Mouse (Mus musculus) spleen, adult 2 months (tissue): ENCODE data around the gene Ckm. TPM values are rescaled to one million over a fixed set of nuclear protein-coding genes. Genes with fewer than 3 reads are reported as not detected.

Experiments used
- DNase-seq, 2 experiments: peaks; one replicate each; pipeline versions ENCODE4 v3.0.0 to v3.0.0-alpha.2; 2012 to 2021; ENCODE audit warnings: low spot score in 2 of 2, low read depth in 1 of 2
- H3K27ac ChIP-seq: fragments of 200-500 bp; 2 replicates; pipeline ENCODE4 v1.5.1; 2012; ENCODE audit warnings: low read length, inconsistent platforms; ENCODE audit not compliant: insufficient read depth
- H3K27me3 ChIP-seq: fragments of 200-500 bp; 2 replicates; pipeline ENCODE4 v1.6.1; 2012; ENCODE audit warnings: mild to moderate bottlenecking, moderate library complexity, low read length, inconsistent platforms; ENCODE audit not compliant: control insufficient read depth, insufficient read depth
- H3K36me3 ChIP-seq: fragments of 200-500 bp; 2 replicates; pipeline ENCODE4 v1.6.1; 2012; ENCODE audit warnings: mild to moderate bottlenecking, low read length, inconsistent platforms; ENCODE audit not compliant: control insufficient read depth, insufficient read depth
- H3K4me1 ChIP-seq: fragments of 200-500 bp; 2 replicates; pipeline ENCODE4 v1.6.1; 2011; ENCODE audit warnings: inconsistent platforms; ENCODE audit not compliant: control insufficient read depth, insufficient read depth, insufficient read length
- H3K4me3 ChIP-seq: fragments of 200-500 bp; 2 replicates; pipeline ENCODE4 v1.5.1; 2011; ENCODE audit warnings: mild to moderate bottlenecking, inconsistent platforms; ENCODE audit not compliant: insufficient read depth, insufficient read length; ENCODE audit errors: extremely low read depth
- CTCF ChIP-seq: fragments of 200-500 bp; IDR thresholded peaks from 2 replicates; pipeline ENCODE4 v1.5.1; 2011; ENCODE audit warnings: mild to moderate bottlenecking, inconsistent platforms; ENCODE audit not compliant: insufficient read depth, insufficient read length, insufficient replicate concordance; ENCODE audit errors: extremely low read depth
- POLR2A ChIP-seq: fragments of 200-500 bp; IDR thresholded peaks from 2 replicates; pipeline ENCODE4 v1.6.1; 2011; ENCODE audit warnings: low read depth, low read length, inconsistent platforms
- WGBS: fragments of 180-500 bp; shearing (Covaris S2); methylation state at CpG from one replicate; pipeline ENCODE4 v1.1.7; 2018; 5-methylcytosine and 5-hydroxymethylcytosine counted together
- polyA plus RNA-seq: library from polyadenylated mRNA; depleted of rRNA; stranded (reverse); fragments of >200 nt; gene quantifications from 2 replicates; pipeline ENCODE4 v1.2.3, GENCODE M21; 2012

Ckm gene
- polyA plus RNA-seq, 1 experiment = 0.92 TPM

DNA sequence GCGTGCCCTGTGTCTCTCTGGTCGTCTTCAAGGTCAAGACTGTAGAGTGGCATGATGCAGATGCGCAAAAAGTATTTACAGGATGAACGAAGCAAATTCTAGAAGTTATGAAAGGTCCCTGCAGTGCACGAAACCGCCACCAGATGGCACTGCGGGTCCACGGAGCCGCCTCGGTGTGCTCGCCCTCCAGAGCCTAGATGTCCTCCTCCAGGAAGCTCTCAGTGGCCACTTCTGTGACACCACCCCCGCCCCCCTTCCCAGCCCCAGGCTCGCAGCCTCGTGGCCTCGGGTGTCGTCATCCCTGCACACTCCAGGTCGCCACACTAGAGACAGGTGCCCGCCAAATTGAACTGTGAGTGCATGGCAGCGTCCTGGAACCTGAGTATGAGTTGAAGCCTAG is 841 bp downstream of the Ckm start:
- TF ChIP-seq CTCF = peak; percentile 100
- no peak for TF ChIP-seq POLR2A
- H3K4me1 ChIP-seq = peaks cover 13% of the 10 kb centered on the region
- peaks cover 6% of the 10 kb centered on the region for H3K27me3 ChIP-seq
- no peaks in the 10 kb centered on the region for H3K36me3 ChIP-seq
- no peak overlapping the region for H3K27ac ChIP-seq
- WGBS = 2% methylated on average over 19 of the region's 19 CpGs
- DNase-seq = peak; percentile 57 to 75
- no peak overlapping the region for H3K4me3 ChIP-seq

DNA sequence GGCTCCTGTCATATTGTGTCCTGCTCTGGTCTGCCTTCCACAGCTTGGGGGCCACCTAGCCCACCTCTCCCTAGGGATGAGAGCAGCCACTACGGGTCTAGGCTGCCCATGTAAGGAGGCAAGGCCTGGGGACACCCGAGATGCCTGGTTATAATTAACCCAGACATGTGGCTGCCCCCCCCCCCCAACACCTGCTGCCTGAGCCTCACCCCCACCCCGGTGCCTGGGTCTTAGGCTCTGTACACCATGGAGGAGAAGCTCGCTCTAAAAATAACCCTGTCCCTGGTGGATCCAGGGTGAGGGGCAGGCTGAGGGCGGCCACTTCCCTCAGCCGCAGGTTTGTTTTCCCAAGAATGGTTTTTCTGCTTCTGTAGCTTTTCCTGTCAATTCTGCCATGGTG is 5.2 kb downstream of the Ckm start:
- Histone ChIP-seq H3K27ac (no peak overlapping the region), H3K27me3 (no peaks in the 10 kb centered on the region), H3K4me3 (no peak overlapping the region), H3K36me3 (no peaks in the 10 kb centered on the region), H3K4me1 (peaks cover 2% of the 10 kb centered on the region; the same call in 1 of the 2 replicates)
- 58% methylated on average over 6 of the region's 6 CpGs for WGBS
- DNase-seq = no peak
- TF ChIP-seq CTCF = no peak
- no peak for TF ChIP-seq POLR2A

DNA sequence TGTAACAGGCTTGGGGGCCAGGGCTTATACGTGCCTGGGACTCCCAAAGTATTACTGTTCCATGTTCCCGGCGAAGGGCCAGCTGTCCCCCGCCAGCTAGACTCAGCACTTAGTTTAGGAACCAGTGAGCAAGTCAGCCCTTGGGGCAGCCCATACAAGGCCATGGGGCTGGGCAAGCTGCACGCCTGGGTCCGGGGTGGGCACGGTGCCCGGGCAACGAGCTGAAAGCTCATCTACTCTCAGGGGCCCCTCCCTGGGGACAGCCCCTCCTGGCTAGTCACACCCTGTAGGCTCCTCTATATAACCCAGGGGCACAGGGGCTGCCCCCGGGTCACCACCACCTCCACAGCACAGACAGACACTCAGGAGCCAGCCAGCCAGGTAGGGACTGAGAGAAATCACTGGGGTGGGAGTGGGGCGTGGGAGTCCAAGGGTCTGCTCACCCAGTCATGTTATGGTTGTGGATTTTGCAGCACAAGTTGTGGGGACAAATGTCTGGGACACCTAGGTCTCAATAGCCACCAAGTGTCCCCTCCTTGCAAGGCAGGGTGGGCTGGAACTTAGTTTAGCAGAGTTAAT is 6.3 kb downstream of the Ckm start:
- Histone ChIP-seq H3K27me3 (no peaks in the 10 kb centered on the region), H3K36me3 (no peaks in the 10 kb centered on the region), H3K27ac (no peak overlapping the region), H3K4me1 (no peaks in the 10 kb centered on the region), H3K4me3 (no peak overlapping the region)
- DNase-seq = no peak
- WGBS = 83% methylated on average over 11 of the region's 11 CpGs
- TF ChIP-seq POLR2A (no peak), CTCF (no peak)

DNA sequence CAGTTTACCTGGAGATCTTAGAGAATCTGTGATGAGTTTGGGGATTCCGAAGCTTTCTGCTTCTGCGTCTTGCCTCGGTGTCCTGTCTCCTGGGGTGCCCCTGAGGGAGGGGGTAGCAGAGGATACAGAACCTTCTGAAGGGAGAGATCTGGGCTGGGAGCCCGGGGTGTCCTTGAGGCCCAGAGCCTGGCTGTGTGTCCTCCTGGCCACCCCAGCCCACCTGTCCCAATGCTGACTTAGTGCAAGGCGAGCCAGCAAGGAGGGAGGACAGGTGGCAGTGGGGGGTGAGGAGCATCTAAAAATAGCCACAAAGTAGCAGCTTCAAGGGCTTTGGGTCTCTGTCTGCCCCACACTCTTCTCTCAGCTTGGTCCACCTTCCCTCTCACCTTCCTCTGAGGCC is 7.2 kb downstream of the Ckm start:
- Histone ChIP-seq H3K27me3 (no peaks in the 10 kb centered on the region), H3K36me3 (no peaks in the 10 kb centered on the region), H3K4me3 (no peak overlapping the region), H3K27ac (no peak overlapping the region), H3K4me1 (no peaks in the 10 kb centered on the region)
- WGBS = 80% methylated on average over 5 of the region's 5 CpGs
- TF ChIP-seq CTCF (no peak), POLR2A (no peak)
- no peak for DNase-seq

DNA sequence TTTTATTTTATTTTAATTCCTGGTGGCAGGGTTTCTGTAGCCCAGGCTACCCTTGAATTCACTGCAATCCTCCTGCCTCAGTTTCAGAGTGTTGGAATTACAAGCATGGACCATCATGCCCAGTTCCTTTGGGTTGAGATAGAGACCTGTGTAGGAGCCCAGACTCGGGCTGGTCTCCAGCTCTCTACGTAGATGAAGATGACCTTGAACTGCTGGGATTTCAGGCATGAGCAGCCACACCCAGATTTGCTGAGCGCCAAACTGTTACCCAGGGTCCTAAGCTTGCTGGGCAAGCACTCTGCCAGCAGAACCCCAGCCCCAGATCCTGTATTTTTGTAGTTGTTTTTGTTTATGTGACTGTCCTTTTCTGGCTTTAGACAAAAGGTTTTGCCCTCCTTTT is 8.9 kb downstream of the Ckm start:
- H3K4me1 ChIP-seq = no peaks in the 10 kb centered on the region
- no peaks in the 10 kb centered on the region for H3K27me3 ChIP-seq
- H3K4me3 ChIP-seq = no peak overlapping the region
- no peaks in the 10 kb centered on the region for H3K36me3 ChIP-seq
- 89% methylated on average over 3 of the region's 3 CpGs for WGBS
- H3K27ac ChIP-seq = no peak overlapping the region
- TF ChIP-seq CTCF (no peak), POLR2A (no peak)
- DNase-seq = no peak

DNA sequence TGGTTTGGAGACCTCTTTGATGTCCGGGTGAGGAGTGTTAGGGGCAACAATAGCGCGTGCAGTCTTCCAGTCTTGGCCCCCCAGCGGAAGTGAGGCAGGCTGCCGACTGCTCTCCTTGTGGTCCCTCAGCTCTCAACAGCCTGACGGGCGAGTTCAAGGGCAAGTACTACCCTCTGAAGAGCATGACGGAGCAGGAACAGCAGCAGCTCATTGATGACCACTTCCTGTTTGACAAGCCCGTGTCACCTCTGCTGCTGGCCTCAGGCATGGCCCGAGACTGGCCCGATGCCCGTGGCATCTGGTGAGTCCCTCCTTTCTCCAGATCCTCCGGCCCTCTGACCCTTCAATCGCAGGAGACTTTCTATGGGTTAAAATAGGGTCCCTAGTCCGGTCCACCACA is 12.0 kb downstream of the Ckm start:
- TF ChIP-seq CTCF (no peak), POLR2A (no peak)
- H3K27me3 ChIP-seq = no peaks in the 10 kb centered on the region
- H3K4me1 ChIP-seq = peaks cover 3% of the 10 kb centered on the region; the same call in 1 of the 2 replicates
- 46% methylated on average over 15 of the region's 15 CpGs for WGBS
- H3K27ac ChIP-seq = no peak overlapping the region
- no peak overlapping the region for H3K4me3 ChIP-seq
- H3K36me3 ChIP-seq = no peaks in the 10 kb centered on the region
- no peak for DNase-seq

- Histone ChIP-seq H3K27ac (no peak overlapping the region), H3K4me3 (0 out of 2 replicates have a peak overlapping the region, but pooled peaks have one; percentile 14), H3K4me1 (peaks cover 3% of the 10 kb centered on the region; the same call in 1 of the 2 replicates), H3K36me3 (no peaks in the 10 kb centered on the region), H3K27me3 (no peaks in the 10 kb centered on the region)
- no peak for DNase-seq
- TF ChIP-seq CTCF = no peak
- TF ChIP-seq POLR2A = no peak
- WGBS = 6% methylated on average over 28 of the region's 28 CpGs
Observed at GRCm38 (mm10) chr7:19420121-19420520, 15.5 kb downstream of the Ckm start.
